Mouse (Mus musculus) lung, postnatal 10 days (tissue): Measurements from ENCODE around the gene Rbms2.
"Not testable (repeated sequence)": the region's sequence is repeated elsewhere in the genome, so short reads cannot be mapped to it uniquely, and the experiment has no call there.

ENCODE experiments used
- DNase-seq: peaks from one replicate; pipeline ENCODE4 v3.0.0; 2021

Gene Rbms2

GRCm38 (mm10) chr10:128179989-128180388 is at the start of gene Rbms2:
Rbms2 (minus strand) TSS chr10:128180297.
- peak; percentile 71 for DNase-seq

GRCm38 (mm10) chr10:128228009-128228408 is 47.9 kb upstream of the Rbms2 start:
- no peak for DNase-seq

- no peak for DNase-seq
Observed at GRCm38 (mm10) chr10:128227592-128227991, 47.5 kb upstream of the Rbms2 start.

GRCm38 (mm10) chr10:128225538-128225937 is 45.4 kb upstream of the Rbms2 start, which contains the start of gene Mip:
Mip (plus strand) TSS chr10:128225838.
- DNase-seq = no peak

- DNase-seq = no peak
Observed at GRCm38 (mm10) chr10:128225064-128225463, 45.0 kb upstream of the Rbms2 start.

- DNase-seq = no peak
Observed at GRCm38 (mm10) chr10:128221533-128222286, 41.6 kb upstream of the Rbms2 start.

GRCm38 (mm10) chr10:128218387-128219117 is 38.5 kb upstream of the Rbms2 start:
- DNase-seq = no peak

- DNase-seq = no peak
Observed at GRCm38 (mm10) chr10:128214981-128215380, 34.9 kb upstream of the Rbms2 start.

GRCm38 (mm10) chr10:128214112-128214511 is 34.0 kb upstream of the Rbms2 start:
- DNase-seq = not testable (repeated sequence)

GRCm38 (mm10) chr10:128212871-128213323 is 32.8 kb upstream of the Rbms2 start:
- peak; percentile 82 for DNase-seq

GRCm38 (mm10) chr10:128212148-128212547 is 32.1 kb upstream of the Rbms2 start:
- DNase-seq = no peak

- peak; percentile 95 for DNase-seq
Observed at GRCm38 (mm10) chr10:128211390-128212108, 31.5 kb upstream of the Rbms2 start, which contains the start of gene Spryd4. Spryd4 (minus strand) TSS chr10:128211807.

- no peak for DNase-seq
Observed at GRCm38 (mm10) chr10:128210954-128211353, 30.9 kb upstream of the Rbms2 start.

GRCm38 (mm10) chr10:128210131-128210530 is 30.0 kb upstream of the Rbms2 start:
- DNase-seq = no peak

GRCm38 (mm10) chr10:128209311-128210009 is 29.4 kb upstream of the Rbms2 start:
- no peak for DNase-seq

GRCm38 (mm10) chr10:128208326-128208725 is 28.2 kb upstream of the Rbms2 start:
- DNase-seq = no peak

- DNase-seq = no peak
Observed at GRCm38 (mm10) chr10:128204941-128205340, 24.8 kb upstream of the Rbms2 start.

- DNase-seq = no peak
Observed at GRCm38 (mm10) chr10:128201856-128202255, 21.8 kb upstream of the Rbms2 start.

- no peak for DNase-seq
Observed at GRCm38 (mm10) chr10:128194551-128195461, 14.7 kb upstream of the Rbms2 start.

- peak; percentile 98 for DNase-seq
Observed at GRCm38 (mm10) chr10:128194024-128194550, 14.0 kb upstream of the Rbms2 start, which contains the start of gene Gls2. Gls2 (plus strand) TSS chr10:128194457.

GRCm38 (mm10) chr10:128193113-128193512 is 13.0 kb upstream of the Rbms2 start:
- DNase-seq = no peak
